Mouse (Mus musculus): Measurements from ENCODE around the gene Grik4.
A peak's percentile ranks its signal among the peaks of the same experiment; 100 is the strongest.

Grik4 gene

GRCm38 (mm10) chr9:42898091-42898591 is 46.2 kb downstream of the Grik4 start:
- peak in 1 of 2 experiments; percentile 33 for DNase-seq (ENCODE audit: low spot score in 2 of 2)

- DNase-seq (ENCODE audit: low spot score in 2 of 2) = peak in 1 of 2 experiments; percentile 72
Observed at GRCm38 (mm10) chr9:42897361-42898051, 46.8 kb downstream of the Grik4 start.

GRCm38 (mm10) chr9:42896421-42897210 is 47.7 kb downstream of the Grik4 start:
- DNase-seq (ENCODE audit: low spot score in 2 of 2) = no peak

GRCm38 (mm10) chr9:42892765-42893164 is 51.5 kb downstream of the Grik4 start:
- no peak for DNase-seq (ENCODE audit: low spot score in 2 of 2)

GRCm38 (mm10) chr9:42887930-42888329 is 56.4 kb downstream of the Grik4 start:
- DNase-seq (ENCODE audit: low spot score in 2 of 2) = no peak

GRCm38 (mm10) chr9:42886112-42886766 is 58.1 kb downstream of the Grik4 start:
- DNase-seq (ENCODE audit: low spot score in 2 of 2) = no peak

GRCm38 (mm10) chr9:42885566-42885965 is 58.7 kb downstream of the Grik4 start:
- no peak for DNase-seq (ENCODE audit: low spot score in 2 of 2)

GRCm38 (mm10) chr9:42885123-42885522 is 59.2 kb downstream of the Grik4 start:
- no peak for DNase-seq (ENCODE audit: low spot score in 2 of 2)

GRCm38 (mm10) chr9:42883006-42883759 is 61.1 kb downstream of the Grik4 start:
- DNase-seq (ENCODE audit: low spot score in 2 of 2) = no peak

- DNase-seq (ENCODE audit: low spot score in 2 of 2) = no peak
Observed at GRCm38 (mm10) chr9:42882313-42882712, 62.0 kb downstream of the Grik4 start.

- no peak for DNase-seq (ENCODE audit: low spot score in 2 of 2)
Observed at GRCm38 (mm10) chr9:42881040-42881439, 63.3 kb downstream of the Grik4 start.

- DNase-seq (ENCODE audit: low spot score in 2 of 2) = no peak
Observed at GRCm38 (mm10) chr9:42878401-42878800, 65.9 kb downstream of the Grik4 start.

GRCm38 (mm10) chr9:42872885-42873284 is 71.4 kb downstream of the Grik4 start:
- DNase-seq (ENCODE audit: low spot score in 2 of 2) = no peak

GRCm38 (mm10) chr9:42871681-42872080 is 72.6 kb downstream of the Grik4 start:
- no peak for DNase-seq (ENCODE audit: low spot score in 2 of 2)

DNA sequence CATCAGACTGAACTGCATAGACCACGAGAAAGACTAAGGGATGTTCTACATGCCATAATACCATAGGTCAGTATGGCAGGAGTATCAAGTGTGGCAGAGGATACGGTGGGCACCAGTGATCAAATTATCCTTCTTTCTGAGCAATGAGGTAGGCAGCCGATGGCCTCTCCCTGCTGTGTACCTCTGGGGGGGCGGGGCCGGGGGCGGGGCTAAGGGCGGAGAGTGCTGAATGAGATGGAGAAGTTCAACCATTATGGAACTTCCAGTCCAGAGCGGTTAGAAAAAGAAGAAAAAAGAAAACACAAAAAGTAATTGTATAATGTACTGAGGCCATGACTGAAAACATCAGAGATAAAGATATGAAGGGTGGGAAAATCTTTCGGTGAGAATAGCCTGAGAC is 74.0 kb downstream of the Grik4 start:
- DNase-seq (ENCODE audit: low spot score in 2 of 2) = no peak

- DNase-seq (ENCODE audit: low spot score in 2 of 2) = no peak
Observed at GRCm38 (mm10) chr9:42868508-42868907, 75.8 kb downstream of the Grik4 start.

DNA sequence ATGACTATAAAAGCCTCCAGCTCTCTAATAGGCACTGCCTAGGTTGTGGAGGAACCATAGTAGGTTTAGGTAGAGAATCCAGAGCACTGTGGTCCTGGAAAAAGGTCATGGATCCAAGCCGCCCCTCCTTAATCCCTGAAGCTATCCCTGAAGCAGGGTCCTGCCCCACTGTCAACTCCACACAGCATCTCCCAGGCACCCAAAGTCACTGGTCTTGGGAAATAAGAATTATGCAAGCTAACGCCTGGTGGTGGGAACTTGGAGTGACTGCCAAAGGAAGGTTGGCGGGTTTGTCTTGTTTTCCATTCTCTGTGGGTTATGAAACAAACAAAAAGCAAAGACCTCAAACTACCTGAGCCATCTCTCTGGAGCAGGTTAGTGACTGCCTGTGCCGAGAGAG is 77.6 kb downstream of the Grik4 start:
- DNase-seq (ENCODE audit: low spot score in 2 of 2) = no peak

GRCm38 (mm10) chr9:42865036-42865829 is 79.1 kb downstream of the Grik4 start:
- DNase-seq (ENCODE audit: low spot score in 2 of 2) = no peak

DNA sequence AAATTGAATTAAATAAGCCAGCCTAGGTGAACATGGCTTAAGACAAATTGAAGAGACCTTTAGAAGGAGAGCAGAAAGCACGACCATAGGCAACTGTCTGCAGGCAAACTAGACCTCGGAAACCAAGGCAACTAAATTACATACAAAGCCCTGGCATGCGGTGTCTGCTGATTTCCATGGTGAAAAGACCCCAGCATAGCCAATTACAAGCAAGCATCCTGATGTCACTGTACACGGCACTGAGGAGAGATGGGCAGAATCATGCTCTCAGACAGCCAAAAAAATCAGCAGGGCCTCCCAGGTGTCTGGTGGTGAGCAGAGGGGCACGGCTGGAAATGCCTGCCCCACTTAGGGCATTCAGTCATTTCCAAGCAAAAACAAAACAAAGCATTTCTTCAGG is 80.9 kb downstream of the Grik4 start:
- DNase-seq (ENCODE audit: low spot score in 2 of 2) = no peak

DNA sequence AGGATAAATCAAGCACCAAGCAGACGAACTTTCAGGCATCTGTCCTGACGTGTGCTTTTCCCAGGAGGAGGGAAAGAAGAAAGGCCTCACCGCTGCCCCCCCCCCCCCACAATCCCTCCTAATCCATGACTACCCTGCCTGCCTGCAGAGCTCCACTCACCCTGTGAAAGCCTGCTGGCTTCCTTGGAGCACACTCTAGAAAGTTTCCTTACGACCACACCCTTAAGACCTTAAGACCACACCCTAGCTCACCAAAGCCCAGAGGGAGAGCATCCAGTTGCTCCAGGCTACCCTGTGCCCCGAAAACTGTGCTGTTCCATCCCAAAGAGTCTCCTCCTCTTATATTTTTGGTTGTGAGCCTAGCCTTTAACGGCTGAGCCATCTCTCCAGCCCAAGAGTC is 82.6 kb downstream of the Grik4 start:
- no peak for DNase-seq (ENCODE audit: low spot score in 2 of 2)

DNA sequence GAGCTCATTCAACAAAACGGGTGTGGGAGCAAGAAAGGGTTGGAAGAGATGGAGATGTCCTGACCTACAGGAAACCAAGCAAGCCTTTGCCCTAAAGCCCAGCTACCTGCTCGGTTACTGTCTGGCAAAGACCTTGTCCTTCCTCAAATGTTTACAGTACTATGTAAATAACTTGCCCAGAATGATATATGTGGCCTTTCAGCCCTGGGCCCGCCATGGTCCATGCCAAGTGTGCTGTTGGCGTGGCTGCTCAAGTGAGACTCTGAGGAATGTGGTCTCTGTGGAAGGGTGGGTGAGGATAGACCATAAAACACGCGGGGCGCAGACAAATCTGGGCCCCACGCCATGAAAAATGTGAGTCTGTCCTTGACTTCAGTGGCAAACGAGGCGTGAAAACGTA is 83.1 kb downstream of the Grik4 start:
- no peak for DNase-seq (ENCODE audit: low spot score in 2 of 2)
